Mouse (Mus musculus): Measurements from ENCODE around the gene Asah2. TPM values are rescaled to one million over a fixed set of nuclear protein-coding genes. Genes with fewer than 3 reads are reported as not detected.

The Asah2 gene
- polyA plus RNA-seq, 1 experiment from 2014 or later = 1.8 TPM

DNA sequence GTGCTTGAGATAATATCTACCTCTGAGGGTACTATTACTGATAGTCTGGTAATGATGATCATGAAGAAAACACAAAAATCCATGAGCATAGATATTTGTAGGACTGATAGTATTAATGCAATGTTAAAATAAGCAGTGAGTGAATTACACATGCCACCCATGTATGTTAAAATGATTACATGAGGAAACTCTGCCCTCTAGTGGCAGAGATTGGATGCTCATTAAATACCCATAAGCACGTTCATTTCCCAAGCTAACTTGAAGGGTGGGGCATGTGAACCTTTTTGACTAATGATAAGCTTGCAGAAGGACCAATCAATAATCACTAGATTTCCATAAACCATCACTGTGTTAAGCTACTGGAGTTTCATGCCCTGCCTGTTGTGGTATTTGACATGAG, 77.6 kb downstream of the Asah2 start:
- no peak for ATAC-seq (ENCODE audit: insufficient read depth)
- no peaks in the 10 kb centered on the region for H3K9me3 ChIP-seq (ENCODE audit: low read depth, low read length)
- WGBS = 0% methylated on average over 1 of the region's 1 CpGs
- TF ChIP-seq CTCF (IDR thresholded peaks at IDR 0.05; ENCODE audit: low read depth) = peak; percentile 80
- DNase-seq = peak; percentile 91
- H3K9ac ChIP-seq = no peak overlapping the region
- H3K4me2 ChIP-seq = no peak overlapping the region
- H3K27ac ChIP-seq (ENCODE audit: low read depth) = no peak overlapping the region
- H3K27me3 ChIP-seq (ENCODE audit: insufficient read depth, low read length) = no peaks in the 10 kb centered on the region
- H3K36me3 ChIP-seq (ENCODE audit: insufficient read depth) = no peaks in the 10 kb centered on the region
- no peak overlapping the region for H3K4me3 ChIP-seq (ENCODE audit: low read depth, low read length)
- no peaks in the 10 kb centered on the region for H3K4me1 ChIP-seq (ENCODE audit: insufficient read depth)

GRCm38 (mm10) chr19:32025443-32025842, 82.6 kb downstream of the Asah2 start:
- DNase-seq (no peak), ATAC-seq (ENCODE audit: insufficient read depth) (no peak)
- no peak for TF ChIP-seq CTCF (IDR thresholded peaks at IDR 0.05; ENCODE audit: low read depth)
- Histone ChIP-seq H3K27ac (ENCODE audit: low read depth) (no peak overlapping the region), H3K36me3 (ENCODE audit: insufficient read depth) (no peaks in the 10 kb centered on the region), H3K4me2 (no peak overlapping the region), H3K9me3 (ENCODE audit: low read depth, low read length) (no peaks in the 10 kb centered on the region), H3K9ac (no peak overlapping the region), H3K4me1 (ENCODE audit: insufficient read depth) (no peaks in the 10 kb centered on the region), H3K4me3 (ENCODE audit: low read depth, low read length) (no peak overlapping the region), H3K27me3 (ENCODE audit: insufficient read depth, low read length) (no peaks in the 10 kb centered on the region)
- WGBS = 87% methylated on average over 3 of the region's 3 CpGs

DNA sequence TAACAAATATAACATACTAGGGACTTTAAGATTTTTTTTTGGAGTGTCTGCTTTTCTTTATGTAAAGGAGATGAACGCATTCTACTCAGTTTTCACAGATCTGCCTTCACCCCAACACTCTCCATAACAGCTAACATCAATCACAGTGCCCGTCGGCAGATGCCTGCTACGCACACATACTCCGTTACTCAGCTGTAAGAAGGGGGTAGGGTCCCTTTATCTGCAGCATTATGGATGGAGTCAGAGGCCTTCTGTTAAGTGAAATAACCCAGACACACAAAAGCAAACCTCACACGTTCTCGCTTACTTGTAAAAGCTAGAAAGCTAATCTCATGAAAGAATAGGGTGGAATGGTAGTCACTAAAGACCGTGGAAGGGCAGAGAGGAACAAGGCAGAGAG, 88.3 kb downstream of the Asah2 start:
- no peaks in the 10 kb centered on the region for H3K27me3 ChIP-seq (ENCODE audit: insufficient read depth, low read length)
- H3K4me1 ChIP-seq (ENCODE audit: insufficient read depth) = no peaks in the 10 kb centered on the region
- H3K9ac ChIP-seq = no peak overlapping the region
- no peaks in the 10 kb centered on the region for H3K9me3 ChIP-seq (ENCODE audit: low read depth, low read length)
- ATAC-seq (ENCODE audit: insufficient read depth) = no peak
- no peak for DNase-seq
- TF ChIP-seq CTCF (IDR thresholded peaks at IDR 0.05; ENCODE audit: low read depth) = no peak
- no peak overlapping the region for H3K4me2 ChIP-seq
- 25% methylated on average over 8 of the region's 8 CpGs for WGBS
- H3K4me3 ChIP-seq (ENCODE audit: low read depth, low read length) = no peak overlapping the region
- no peak overlapping the region for H3K27ac ChIP-seq (ENCODE audit: low read depth)
- H3K36me3 ChIP-seq (ENCODE audit: insufficient read depth) = no peaks in the 10 kb centered on the region

DNA sequence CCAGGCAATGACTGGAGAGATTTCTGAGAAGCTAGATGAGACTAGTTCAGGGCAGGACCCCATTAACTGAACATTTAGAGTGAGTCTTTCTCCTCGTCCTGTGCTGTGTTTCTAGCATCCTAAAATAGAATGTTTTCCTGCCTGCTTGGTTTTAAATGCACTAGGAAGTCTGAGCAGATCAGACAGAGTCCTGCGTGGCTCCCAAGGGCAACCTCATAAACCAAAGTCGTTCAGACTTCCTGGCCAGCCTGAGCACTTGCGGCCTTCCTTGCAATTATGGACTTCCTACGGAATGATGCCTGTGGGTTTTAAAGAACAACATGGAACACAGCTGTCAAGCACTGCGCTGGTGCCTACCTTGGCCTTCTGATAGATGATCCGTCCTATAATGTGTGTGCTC, 89.4 kb downstream of the Asah2 start:
- no peak overlapping the region for H3K4me2 ChIP-seq
- 62% methylated on average over 7 of the region's 7 CpGs for WGBS
- no peak overlapping the region for H3K9ac ChIP-seq

DNA sequence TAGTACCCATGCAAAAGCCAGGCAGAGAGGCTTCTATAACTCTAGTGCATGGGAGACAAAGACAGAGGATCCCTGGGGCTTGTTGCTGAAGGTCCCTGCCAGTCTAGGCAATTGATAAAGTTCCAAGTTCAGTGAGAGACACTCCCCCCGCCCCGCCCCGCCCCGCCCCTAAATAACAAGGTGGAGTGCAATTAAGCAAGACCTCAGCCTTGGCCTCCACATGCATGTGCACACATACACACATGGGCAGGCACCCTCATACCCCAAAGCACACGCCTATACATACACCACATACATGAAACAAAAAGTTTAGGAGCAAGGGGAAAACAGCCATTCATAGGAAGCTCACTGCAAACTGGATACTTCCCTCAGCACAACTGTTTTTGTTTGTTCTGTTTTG, 90.0 kb downstream of the Asah2 start:
- no peak for TF ChIP-seq CTCF (IDR thresholded peaks at IDR 0.05; ENCODE audit: low read depth)
- H3K9ac ChIP-seq = no peak overlapping the region
- no peak for ATAC-seq (ENCODE audit: insufficient read depth)
- H3K27me3 ChIP-seq (ENCODE audit: insufficient read depth, low read length) = no peaks in the 10 kb centered on the region
- no peak for DNase-seq
- H3K9me3 ChIP-seq (ENCODE audit: low read depth, low read length) = no peaks in the 10 kb centered on the region
- H3K27ac ChIP-seq (ENCODE audit: low read depth) = no peak overlapping the region
- H3K4me3 ChIP-seq (ENCODE audit: low read depth, low read length) = no peak overlapping the region
- H3K36me3 ChIP-seq (ENCODE audit: insufficient read depth) = no peaks in the 10 kb centered on the region
- WGBS = 95% methylated on average over 5 of the region's 5 CpGs
- H3K4me1 ChIP-seq (ENCODE audit: insufficient read depth) = no peaks in the 10 kb centered on the region
- H3K4me2 ChIP-seq = no peak overlapping the region

More for the DNA sequence above, 89.4 kb downstream of the Asah2 start:
- DNase-seq (peak; percentile 34), ATAC-seq (ENCODE audit: insufficient read depth) (no peak)
- H3K27ac ChIP-seq (ENCODE audit: low read depth) = no peak overlapping the region
- H3K4me1 ChIP-seq (ENCODE audit: insufficient read depth) = no peaks in the 10 kb centered on the region
- TF ChIP-seq CTCF (IDR thresholded peaks at IDR 0.05; ENCODE audit: low read depth) = no peak
- no peaks in the 10 kb centered on the region for H3K36me3 ChIP-seq (ENCODE audit: insufficient read depth)
- H3K9me3 ChIP-seq (ENCODE audit: low read depth, low read length) = no peaks in the 10 kb centered on the region
- H3K4me3 ChIP-seq (ENCODE audit: low read depth, low read length) = no peak overlapping the region
- no peaks in the 10 kb centered on the region for H3K27me3 ChIP-seq (ENCODE audit: insufficient read depth, low read length)

DNA sequence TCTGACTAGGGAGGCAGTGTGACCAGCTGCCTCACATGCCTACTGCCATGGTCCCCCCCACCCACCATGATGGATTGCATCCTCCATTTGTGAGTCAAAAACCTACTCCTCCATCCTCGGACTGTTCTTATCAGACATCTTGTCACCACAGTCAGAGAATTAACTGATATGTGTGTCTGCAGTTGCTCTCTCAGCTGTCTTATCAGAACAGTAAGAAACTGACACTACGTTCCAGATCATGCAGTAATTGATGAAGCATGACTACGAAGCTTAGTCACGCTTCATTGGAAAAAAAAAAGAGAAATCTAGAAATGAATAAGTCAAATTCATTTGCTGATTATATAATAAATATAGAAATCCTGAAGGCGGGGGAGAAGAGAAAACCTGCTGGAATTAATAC, 105.4 kb downstream of the Asah2 start:
- H3K9ac ChIP-seq = no peak overlapping the region

DNA sequence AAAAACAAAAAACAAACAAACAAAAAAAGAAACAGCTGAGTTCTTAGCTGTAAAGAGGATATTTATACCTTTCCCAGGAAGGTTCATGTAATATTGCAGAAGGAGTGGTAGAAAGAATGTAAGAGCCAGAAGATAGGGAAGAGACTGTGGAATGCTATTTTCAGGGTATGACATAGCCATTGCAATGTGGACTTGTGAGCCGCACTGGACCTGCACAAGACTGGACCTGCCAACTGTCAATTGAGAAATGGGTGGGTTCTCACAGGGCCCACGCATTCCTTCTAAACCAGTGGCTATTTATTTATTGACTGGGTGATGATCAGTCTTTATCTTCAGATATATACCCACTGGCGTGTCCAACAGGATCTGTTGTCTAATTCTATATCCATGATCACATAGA, 111.1 kb downstream of the Asah2 start:
- Histone ChIP-seq H3K9ac (no peak overlapping the region), H3K4me1 (ENCODE audit: insufficient read depth) (no peaks in the 10 kb centered on the region), H3K9me3 (ENCODE audit: low read depth, low read length) (no peaks in the 10 kb centered on the region), H3K4me3 (ENCODE audit: low read depth, low read length) (no peak overlapping the region), H3K27ac (ENCODE audit: low read depth) (no peak overlapping the region), H3K27me3 (ENCODE audit: insufficient read depth, low read length) (no peaks in the 10 kb centered on the region), H3K36me3 (ENCODE audit: insufficient read depth) (no peaks in the 10 kb centered on the region), H3K4me2 (no peak overlapping the region)
- TF ChIP-seq CTCF (IDR thresholded peaks at IDR 0.05; ENCODE audit: low read depth) = no peak
- WGBS = 86% methylated on average over 3 of the region's 3 CpGs
- DNase-seq (no peak), ATAC-seq (ENCODE audit: insufficient read depth) (no peak)

More for the DNA sequence above, 105.4 kb downstream of the Asah2 start:
- no peak overlapping the region for H3K4me3 ChIP-seq (ENCODE audit: low read depth, low read length)
- DNase-seq (no peak), ATAC-seq (ENCODE audit: insufficient read depth) (no peak)
- 49% methylated on average over 5 of the region's 5 CpGs for WGBS
- H3K36me3 ChIP-seq (ENCODE audit: insufficient read depth) = no peaks in the 10 kb centered on the region
- no peaks in the 10 kb centered on the region for H3K9me3 ChIP-seq (ENCODE audit: low read depth, low read length)
- no peak for TF ChIP-seq CTCF (IDR thresholded peaks at IDR 0.05; ENCODE audit: low read depth)
- H3K4me1 ChIP-seq (ENCODE audit: insufficient read depth) = no peaks in the 10 kb centered on the region
- no peaks in the 10 kb centered on the region for H3K27me3 ChIP-seq (ENCODE audit: insufficient read depth, low read length)
- H3K4me2 ChIP-seq = no peak overlapping the region
- no peak overlapping the region for H3K27ac ChIP-seq (ENCODE audit: low read depth)

- ATAC-seq (ENCODE audit: insufficient read depth) (no peak), DNase-seq (no peak)
- Histone ChIP-seq H3K9me3 (ENCODE audit: low read depth, low read length) (no peaks in the 10 kb centered on the region), H3K9ac (no peak overlapping the region), H3K4me2 (no peak overlapping the region), H3K4me3 (ENCODE audit: low read depth, low read length) (no peak overlapping the region), H3K36me3 (ENCODE audit: insufficient read depth) (no peaks in the 10 kb centered on the region), H3K27me3 (ENCODE audit: insufficient read depth, low read length) (no peaks in the 10 kb centered on the region), H3K27ac (ENCODE audit: low read depth) (no peak overlapping the region), H3K4me1 (ENCODE audit: insufficient read depth) (no peaks in the 10 kb centered on the region)
- whole genome bisulfite sequencing = 86% methylated on average over 6 of the region's 6 CpGs
- TF ChIP-seq CTCF (IDR thresholded peaks at IDR 0.05; ENCODE audit: low read depth) = no peak
These were observed 117.0 kb downstream of the Asah2 start for GRCm38 (mm10) chr19:31991057-31991456.

Measured in lung, embryonic 14.5 days (tissue).